Mouse (Mus musculus) cerebellum, adult 11 months (tissue): ENCODE measurements at regions not wholly inside any gene's neighbourhood (a gene's known extent, or its start where the extent isn't known, plus 50 kb on each side); places are given as distances from the start of the nearest gene placed in this dataset.

ENCODE experiments used
- DNase-seq: peaks from one replicate; pipeline ENCODE4 v3.0.0; 2022

DNA sequence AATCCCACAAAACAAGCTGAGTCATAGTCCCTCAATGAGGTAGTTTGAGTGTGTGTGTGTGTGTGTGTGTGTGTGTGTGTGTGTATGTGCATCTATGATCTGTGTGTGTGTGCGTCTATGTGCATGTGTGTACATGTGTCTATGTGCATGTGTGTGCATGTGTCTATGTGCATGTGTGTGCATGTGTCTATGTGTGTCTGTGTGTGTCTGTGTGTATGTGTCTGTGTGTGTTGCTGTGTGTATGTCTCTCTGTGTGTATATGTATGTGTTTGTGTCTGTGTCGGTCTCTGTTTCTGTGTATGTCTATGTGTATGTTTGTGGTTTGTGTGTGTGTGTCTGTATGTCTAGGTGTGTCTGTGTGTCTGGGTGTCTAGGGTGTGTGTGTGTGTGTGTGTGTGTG lies 309.1 kb upstream of the Brinp3 start:
- no peak for DNase-seq

- DNase-seq: no peak
These were observed 282.9 kb upstream of the Brinp3 start for GRCm38 (mm10) chr1:146211646-146212045.

GRCm38 (mm10) chr1:146231487-146232466 lies 262.8 kb upstream of the Brinp3 start:
- DNase-seq: peak; percentile 56

- peak; percentile 12 for DNase-seq
These were observed 234.2 kb upstream of the Brinp3 start for GRCm38 (mm10) chr1:146260400-146260799.

DNA sequence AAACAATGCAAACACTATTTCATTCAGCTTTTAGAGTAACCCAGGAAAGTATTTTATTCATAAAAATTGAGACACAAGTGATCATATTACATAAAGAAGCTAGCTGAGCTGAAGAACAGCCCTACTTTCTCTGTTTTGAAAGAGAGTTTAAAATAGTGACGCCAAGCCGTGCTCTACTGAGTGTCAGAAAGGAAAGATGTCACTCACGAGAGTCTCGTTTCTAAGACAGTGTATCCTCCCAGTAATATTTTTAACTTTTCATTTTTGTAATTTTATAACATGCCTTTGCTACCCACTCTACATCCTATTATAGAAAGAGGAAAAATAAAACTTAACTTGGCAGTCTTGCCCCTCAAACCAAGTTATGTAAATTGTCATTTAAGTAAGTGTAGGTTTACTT lies 195.5 kb upstream of the Brinp3 start:
- no peak for DNase-seq

DNA sequence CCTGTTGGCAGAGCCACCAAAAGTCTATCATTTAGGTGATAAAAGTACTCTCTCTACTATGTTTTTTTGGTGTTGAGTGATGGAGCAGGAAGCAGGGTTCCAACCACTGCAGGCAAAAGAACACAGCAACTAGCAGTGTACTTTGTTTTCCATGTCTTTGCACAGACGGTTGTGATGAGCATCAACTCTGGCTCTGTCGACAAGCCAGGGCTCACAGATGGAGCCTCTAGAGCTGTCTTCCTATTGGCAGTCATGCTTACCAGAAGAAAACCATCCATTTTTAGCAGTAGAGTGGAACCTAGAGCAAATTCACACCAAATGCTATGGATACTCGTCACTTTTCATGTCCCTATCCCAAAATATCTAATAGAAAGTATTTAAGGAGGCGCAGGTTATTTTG lies 182.0 kb upstream of the Brinp3 start:
- DNase-seq: no peak

GRCm38 (mm10) chr1:146316172-146317158 lies 178.1 kb upstream of the Brinp3 start:
- DNase-seq: no peak

GRCm38 (mm10) chr1:146322026-146322425 lies 172.5 kb upstream of the Brinp3 start:
- no peak for DNase-seq

DNA sequence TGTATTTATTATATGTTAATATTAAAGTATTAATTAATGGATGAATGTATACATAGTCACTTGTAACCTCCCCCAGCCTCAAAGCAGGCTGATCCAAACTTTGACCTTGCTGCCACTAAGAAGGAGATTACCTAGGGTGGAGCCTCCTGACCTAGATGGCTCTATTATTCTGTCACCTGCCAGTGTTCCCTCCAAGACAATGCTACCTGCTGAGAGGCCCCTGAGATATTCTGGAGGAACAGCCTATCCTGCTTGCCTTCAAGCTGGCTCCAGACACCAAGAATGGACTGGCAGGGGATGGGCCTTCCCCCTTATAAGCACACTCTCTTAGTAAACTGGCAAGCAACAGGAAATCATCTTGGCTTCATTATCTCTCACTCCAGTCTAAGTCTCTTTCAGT lies 171.7 kb upstream of the Brinp3 start:
- no peak for DNase-seq

GRCm38 (mm10) chr1:146337049-146337448 lies 157.5 kb upstream of the Brinp3 start:
- DNase-seq: no peak

GRCm38 (mm10) chr1:146356964-146357363 lies 137.6 kb upstream of the Brinp3 start:
- DNase-seq: no peak

GRCm38 (mm10) chr1:146358301-146358700 lies 136.3 kb upstream of the Brinp3 start:
- DNase-seq: no peak

DNA sequence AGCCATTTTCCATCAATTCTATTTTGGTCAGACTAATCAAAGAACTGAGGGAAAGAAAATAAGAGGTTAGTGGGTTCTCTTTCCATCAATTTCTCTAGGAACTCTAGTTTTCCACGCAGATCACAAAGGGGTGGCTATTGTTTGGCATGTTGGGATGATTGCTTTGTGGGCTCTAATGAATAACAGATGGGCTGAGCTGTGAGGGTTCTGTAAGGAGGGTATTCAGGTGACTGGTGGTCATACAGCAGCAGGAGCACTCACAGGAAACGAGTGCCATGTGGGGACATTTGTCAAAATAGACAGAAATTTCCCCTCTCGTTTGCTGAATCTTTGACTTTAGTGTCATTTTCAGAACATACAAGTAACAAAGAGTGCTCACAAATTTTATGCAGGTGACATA lies 134.9 kb upstream of the Brinp3 start:
- no peak for DNase-seq

DNA sequence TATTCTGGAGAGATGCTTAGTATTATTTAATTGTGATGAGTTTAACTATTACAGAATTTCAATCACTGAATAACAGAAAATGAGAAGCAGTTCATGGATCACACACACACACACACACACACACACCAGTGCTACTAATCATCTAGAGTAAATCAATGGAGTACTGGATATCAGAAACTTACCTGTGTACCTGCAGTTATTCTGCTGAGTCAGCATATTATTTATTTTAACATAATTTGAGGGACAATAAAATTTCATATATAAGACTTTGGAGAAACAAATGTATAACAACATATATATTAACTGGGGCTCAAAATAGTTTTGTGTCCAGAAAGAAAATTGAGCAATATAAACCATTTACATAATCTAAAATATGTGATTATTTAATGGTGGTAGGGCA lies 134.4 kb upstream of the Brinp3 start:
- no peak for DNase-seq

GRCm38 (mm10) chr1:146363777-146364176 lies 130.8 kb upstream of the Brinp3 start:
- DNase-seq: peak; percentile 4
